In the genomic region with DNA sequence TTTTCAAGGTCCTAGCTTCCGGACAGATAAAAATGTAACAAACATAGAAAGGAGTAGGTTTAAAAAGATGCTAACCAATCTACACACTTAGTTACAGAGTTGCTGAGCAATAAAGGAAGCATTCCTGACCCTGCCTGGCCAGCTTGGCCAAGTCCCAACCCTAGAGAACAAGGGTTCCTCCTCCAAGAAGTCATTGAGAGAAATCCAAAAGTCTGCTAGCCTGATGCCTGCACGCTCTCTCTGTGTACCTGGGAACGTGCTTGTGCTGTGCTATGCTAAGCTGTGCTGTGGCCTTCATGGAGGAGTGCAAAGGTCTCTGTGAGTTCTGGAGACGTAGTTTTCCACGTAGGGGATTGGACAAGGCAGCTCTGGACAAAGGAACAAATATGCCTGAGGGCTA, we compare ENCODE assay signal across 11 mouse cellular contexts. TPM values are rescaled to one million over a fixed set of nuclear protein-coding genes. Genes with fewer than 3 reads are reported as not detected.
A peak's percentile ranks its signal among the peaks of the same experiment; 100 is the strongest.
DNase-seq lines count a peak whose midpoint lies in the region; ATAC-seq and TF ChIP-seq lines count a peak whose summit lies in the region.
"Had no signal": no experiment of that assay in that cellular context is flagged by ENCODE, and none has a peak within 500 bp of the region (broad histone marks: within the 10 kb centered on the region; RNA-seq: fewer than 3 reads in every experiment).

No protein-coding gene starts in this region.

- no peak overlapping the region for H3K4me3 ChIP-seq in forebrain, embryonic 13.5 days
- H3K4me3 ChIP-seq in forebrain, embryonic 14.5 days (ENCODE audit: low read depth, low read length) = no peak overlapping the region
- H3K4me3 ChIP-seq in lung, embryonic 16.5 days (ENCODE audit: low read length) = no peak overlapping the region
- no peak overlapping the region for H3K4me3 ChIP-seq in intestine, postnatal 0 days (ENCODE audit: low read depth, low read length)
- H3K4me3 ChIP-seq: liver, embryonic 15.5 days had no signal

- ATAC-seq in forebrain, embryonic 13.5 days = no peak
- no peak for ATAC-seq in forebrain, embryonic 14.5 days
- peak; percentile 60; the same call in 1 of the 2 replicates for ATAC-seq in lung, embryonic 16.5 days (ENCODE audit: low read depth)
- ATAC-seq in intestine, postnatal 0 days = peak; percentile 53; the same call in 1 of the 2 replicates
- no peak for ATAC-seq in megakaryocyte-erythroid progenitor cell, adult 5-6 weeks (replicated peaks; ENCODE audit: low FRiP score, low TSS enrichment, poor library complexity, severe bottlenecking)

- peaks cover 47% of the 10 kb centered on the region for H3K4me1 ChIP-seq in forebrain, embryonic 13.5 days
- peaks cover 34% of the 10 kb centered on the region for H3K4me1 ChIP-seq in forebrain, embryonic 14.5 days (ENCODE audit: control insufficient read depth, insufficient read depth, low read length)
- peaks cover 10% of the 10 kb centered on the region for H3K4me1 ChIP-seq in lung, embryonic 16.5 days (replicated peaks; ENCODE audit: control insufficient read depth, insufficient read depth, low read length)
- H3K4me1 ChIP-seq in intestine, postnatal 0 days (replicated peaks; ENCODE audit: control insufficient read depth, insufficient read depth, low read length) = no peaks in the 10 kb centered on the region
- H3K4me1 ChIP-seq: liver, embryonic 15.5 days had no signal

- H3K27me3 ChIP-seq in forebrain, embryonic 13.5 days = no peaks in the 10 kb centered on the region
- H3K27me3 ChIP-seq in forebrain, embryonic 14.5 days (replicated peaks; ENCODE audit: control insufficient read depth, insufficient read depth, low read length) = no peaks in the 10 kb centered on the region
- H3K27me3 ChIP-seq in lung, embryonic 16.5 days (ENCODE audit: control insufficient read depth, insufficient read depth, low read depth, low read length) = no peaks in the 10 kb centered on the region
- H3K27me3 ChIP-seq in intestine, postnatal 0 days (replicated peaks; ENCODE audit: control insufficient read depth, insufficient read depth, low read length) = 0 out of 2 replicates have a peak, but pooled peaks cover 7% of the 10 kb centered on the region

- TF ChIP-seq CTCF in intestine, postnatal 0 days (IDR thresholded peaks at IDR 0.05; ENCODE audit: low read depth) = no peak

- H3K36me3 ChIP-seq in forebrain, embryonic 13.5 days (ENCODE audit: poor library complexity, severe bottlenecking) = no peaks in the 10 kb centered on the region
- H3K36me3 ChIP-seq in forebrain, embryonic 14.5 days (ENCODE audit: control insufficient read depth, insufficient read depth, low read length) = no peaks in the 10 kb centered on the region
- H3K36me3 ChIP-seq in lung, embryonic 16.5 days (ENCODE audit: control insufficient read depth, insufficient read depth, low read length) = no peaks in the 10 kb centered on the region
- H3K36me3 ChIP-seq in intestine, postnatal 0 days (ENCODE audit: control insufficient read depth, insufficient read depth) = no peaks in the 10 kb centered on the region
- H3K36me3 ChIP-seq: liver, embryonic 15.5 days had no signal

- no peak overlapping the region for H3K4me2 ChIP-seq in forebrain, embryonic 13.5 days
- H3K4me2 ChIP-seq in forebrain, embryonic 14.5 days (ENCODE audit: low read length) = no peak overlapping the region
- H3K4me2 ChIP-seq in lung, embryonic 16.5 days (ENCODE audit: low read depth, low read length) = no peak overlapping the region
- H3K4me2 ChIP-seq in intestine, postnatal 0 days (replicated peaks; ENCODE audit: low read depth) = no peak overlapping the region
- H3K4me2 ChIP-seq: liver, embryonic 15.5 days had no signal

- H3K9ac ChIP-seq in forebrain, embryonic 13.5 days = no peak overlapping the region
- H3K9ac ChIP-seq in forebrain, embryonic 14.5 days (ENCODE audit: low read length) = no peak overlapping the region
- no peak overlapping the region for H3K9ac ChIP-seq in lung, embryonic 16.5 days (ENCODE audit: low read length)
- no peak overlapping the region for H3K9ac ChIP-seq in intestine, postnatal 0 days (ENCODE audit: low read depth, low read length)
- H3K9ac ChIP-seq: liver, embryonic 15.5 days had no signal

- no peaks in the 10 kb centered on the region for H3K9me3 ChIP-seq in forebrain, embryonic 13.5 days (replicated peaks)
- H3K9me3 ChIP-seq in forebrain, embryonic 14.5 days (replicated peaks; ENCODE audit: control insufficient read depth, low read length) = no peaks in the 10 kb centered on the region
- no peaks in the 10 kb centered on the region for H3K9me3 ChIP-seq in lung, embryonic 16.5 days (ENCODE audit: control insufficient read depth, low read length)
- no peaks in the 10 kb centered on the region for H3K9me3 ChIP-seq in intestine, postnatal 0 days (ENCODE audit: control insufficient read depth)
- H3K9me3 ChIP-seq: liver, embryonic 15.5 days had no signal

- 0 out of 2 replicates have a peak overlapping the region, but pooled peaks have one; percentile 37 for H3K27ac ChIP-seq in forebrain, embryonic 13.5 days
- H3K27ac ChIP-seq in forebrain, embryonic 14.5 days (ENCODE audit: low read depth, low read length) = no peak overlapping the region
- H3K27ac ChIP-seq in lung, embryonic 16.5 days (ENCODE audit: low read length) = no peak overlapping the region
- no peak overlapping the region for H3K27ac ChIP-seq in intestine, postnatal 0 days (ENCODE audit: low read depth, low read length)
- H3K27ac ChIP-seq: liver, embryonic 15.5 days had no signal

- WGBS in forebrain, embryonic 13.5 days = 50% methylated on average over 5 of the region's 5 CpGs
- 64% methylated on average over 5 of the region's 5 CpGs for WGBS in forebrain, embryonic 14.5 days
- WGBS in lung, embryonic 16.5 days = 57% methylated on average over 5 of the region's 5 CpGs
- 59% methylated on average over 5 of the region's 5 CpGs for WGBS in intestine, postnatal 0 days

- DNase-seq in forebrain, embryonic 14.5 days (ENCODE audit: low spot score) = no peak
- no peak for DNase-seq in lung, postnatal 4 days
- peak; percentile 50 for DNase-seq in NIH3T3 (ENCODE audit: low read depth)
- no peak for DNase-seq in cerebellum, adult 9-11 months
- DNase-seq: gastrocnemius, postnatal 36 days; right cerebral cortex, postnatal 4 days had no signal

RNA-seq across cellular contexts. Expression of gene Tox2, which starts 8.4 kb away (rescaled TPM):
- polyA plus RNA-seq in forebrain, embryonic 13.5 days (2015; fragmentation: Nextera tagmentation; extraction: Ambion mirVana) = 17.9 and 20.6 TPM in 2 replicates
- 16.5 and 19.2 TPM in 2 replicates for polyA plus RNA-seq in forebrain, embryonic 14.5 days (2014; fragmentation: Nextera tagmentation; extraction: Ambion mirVana)
- 3.8 and 5.3 TPM in 2 replicates for polyA plus RNA-seq in lung, embryonic 16.5 days (2015; fragmentation: Nextera tagmentation; extraction: Ambion mirVana)
- 2.0 and 3.3 TPM in 2 replicates for polyA plus RNA-seq in intestine, postnatal 0 days (2015; fragmentation: Nextera tagmentation; extraction: Ambion mirVana)
- 0.87 TPM in 1 of 2 replicates, not detected in the other for total RNA-seq in megakaryocyte-erythroid progenitor cell, adult 5-6 weeks (2014; fragmentation: Nextera tagmentation)
- total RNA-seq in megakaryocyte-erythroid progenitor cell, adult 5-6 weeks (2017) = 4.1 TPM in 1 of 2 replicates, not detected in the other

Comparison
In these comparisons a context has a peak if more than half of its experiments do, and no peak if none do; other contexts are left out.
1. ATAC-seq: peak in lung, embryonic 16.5 days (single experiment) and intestine, postnatal 0 days (single experiment); none in forebrain, embryonic 13.5 days (single experiment), forebrain, embryonic 14.5 days (single experiment) and megakaryocyte-erythroid progenitor cell, adult 5-6 weeks (single experiment).